Comparison of ENCODE assay signal across 24 mouse cellular contexts in the genomic region with DNA sequence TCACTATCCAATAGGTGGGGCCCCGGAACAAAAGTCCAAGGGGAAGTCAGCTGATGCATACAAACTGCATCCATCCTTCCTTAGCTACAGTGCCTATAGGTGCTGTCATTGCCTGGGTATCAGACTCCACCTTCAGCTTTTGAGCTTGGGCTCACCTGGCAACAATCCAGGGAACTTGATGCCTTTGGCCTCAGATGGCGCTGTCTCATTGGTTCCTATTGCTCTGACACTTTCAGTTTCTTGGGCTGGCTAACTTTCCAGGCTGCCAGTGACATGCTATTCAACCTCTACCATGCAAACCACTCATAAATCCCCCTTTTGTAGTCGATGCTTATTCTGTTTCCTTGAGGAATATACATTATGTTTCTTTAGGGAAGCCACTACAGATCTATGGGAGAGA. TPM values are rescaled to one million over a fixed set of nuclear protein-coding genes. Genes with fewer than 3 reads are reported as not detected.
DNase-seq lines count a peak whose midpoint lies in the region; ATAC-seq and TF ChIP-seq lines count a peak whose summit lies in the region.
"Had no signal": no experiment of that assay in that cellular context is flagged by ENCODE, and none has a peak within 500 bp of the region (broad histone marks: within the 10 kb centered on the region; RNA-seq: fewer than 3 reads in every experiment).

No protein-coding gene starts in this region.

- ATAC-seq in CD4-positive, CD25-positive, alpha-beta regulatory T cell, adult 4 months = no peak
- no peak for ATAC-seq in intestine, postnatal 0 days
- no peak for ATAC-seq in intestine, embryonic 16.5 days
- ATAC-seq in megakaryocyte progenitor cell, adult 5-6 weeks (replicated peaks; ENCODE audit: poor library complexity) = peak; percentile 74
- no peak for ATAC-seq in erythroid progenitor cell, adult 5-6 weeks (replicated peaks; ENCODE audit: low FRiP score, poor library complexity, severe bottlenecking)
- ATAC-seq: midbrain, embryonic 15.5 days had no signal

- H3K4me1 ChIP-seq in intestine, postnatal 0 days (replicated peaks; ENCODE audit: control insufficient read depth, insufficient read depth, low read length) = no peaks in the 10 kb centered on the region; the same call in 1 of the 2 replicates
- H3K4me1 ChIP-seq in intestine, embryonic 16.5 days (ENCODE audit: control insufficient read depth, insufficient read depth, low read length) = peaks cover 3% of the 10 kb centered on the region; the same call in 1 of the 2 replicates
- H3K4me1 ChIP-seq: limb, embryonic 15.5 days; liver, embryonic 15.5 days; midbrain, embryonic 15.5 days; neural tube, embryonic 12.5 days had no signal

- H3K36me3 ChIP-seq in intestine, postnatal 0 days (ENCODE audit: control insufficient read depth, insufficient read depth) = no peaks in the 10 kb centered on the region
- H3K36me3 ChIP-seq in intestine, embryonic 16.5 days (ENCODE audit: control insufficient read depth, insufficient read depth, low read length) = no peaks in the 10 kb centered on the region
- H3K36me3 ChIP-seq: limb, embryonic 15.5 days; liver, embryonic 15.5 days; midbrain, embryonic 15.5 days; neural tube, embryonic 12.5 days had no signal

- H3K27ac ChIP-seq in intestine, postnatal 0 days (ENCODE audit: low read depth, low read length) = no peak overlapping the region
- H3K27ac ChIP-seq in intestine, embryonic 16.5 days (ENCODE audit: low read length) = no peak overlapping the region
- H3K27ac ChIP-seq: gastrocnemius, adult 2 months; limb, embryonic 15.5 days; liver, embryonic 15.5 days; midbrain, embryonic 15.5 days; neural tube, embryonic 12.5 days had no signal

- H3K9ac ChIP-seq in intestine, postnatal 0 days (ENCODE audit: low read depth, low read length) = no peak overlapping the region
- H3K9ac ChIP-seq in intestine, embryonic 16.5 days (ENCODE audit: low read depth, low read length) = no peak overlapping the region
- H3K9ac ChIP-seq: limb, embryonic 15.5 days; liver, embryonic 15.5 days; midbrain, embryonic 15.5 days; neural tube, embryonic 12.5 days had no signal

- 59% methylated on average over 3 of the region's 3 CpGs for WGBS in intestine, postnatal 0 days
- 73% methylated on average over 3 of the region's 3 CpGs for WGBS in intestine, embryonic 16.5 days

- H3K9me3 ChIP-seq in intestine, postnatal 0 days (ENCODE audit: control insufficient read depth) = no peaks in the 10 kb centered on the region
- no peaks in the 10 kb centered on the region for H3K9me3 ChIP-seq in intestine, embryonic 16.5 days (ENCODE audit: control insufficient read depth, low read length)
- H3K9me3 ChIP-seq: limb, embryonic 15.5 days; liver, embryonic 15.5 days; megakaryocyte, embryonic 14.5 days; midbrain, embryonic 15.5 days; neural tube, embryonic 12.5 days had no signal

- TF ChIP-seq CTCF in intestine, postnatal 0 days (IDR thresholded peaks at IDR 0.05; ENCODE audit: low read depth) = peak; percentile 51

- DNase-seq in CD4-positive, CD25-positive, alpha-beta regulatory T cell, adult 2 months (ENCODE audit: low read depth, low spot score) = peak; percentile 13
- peak; percentile 32 for DNase-seq in A20 (ENCODE audit: low read depth, low spot score)
- DNase-seq in cerebellum, adult 11-12 months = no peak
- DNase-seq: adrenal gland, postnatal 10 days; cerebellum, adult 2 months; cerebellum, postnatal 36 days; gastrocnemius, adult 2 months; kidney, adult 9 months; kidney, postnatal 4 days; lung, postnatal 14 days; right cerebral cortex, postnatal 14 days had no signal

- H3K27me3 ChIP-seq in intestine, postnatal 0 days (replicated peaks; ENCODE audit: control insufficient read depth, insufficient read depth, low read length) = no peaks in the 10 kb centered on the region
- H3K27me3 ChIP-seq in intestine, embryonic 16.5 days (replicated peaks; ENCODE audit: control insufficient read depth, insufficient read depth, low read length) = no peaks in the 10 kb centered on the region
- H3K27me3 ChIP-seq: limb, embryonic 15.5 days; liver, embryonic 15.5 days; midbrain, embryonic 15.5 days; neural tube, embryonic 12.5 days had no signal

- no peak overlapping the region for H3K4me3 ChIP-seq in intestine, postnatal 0 days (ENCODE audit: low read depth, low read length)
- H3K4me3 ChIP-seq in intestine, embryonic 16.5 days (ENCODE audit: low read length) = no peak overlapping the region
- H3K4me3 ChIP-seq: gastrocnemius, adult 2 months; limb, embryonic 15.5 days; liver, embryonic 15.5 days; megakaryocyte, embryonic 14.5 days; midbrain, embryonic 15.5 days; neural tube, embryonic 12.5 days had no signal

- no peak overlapping the region for H3K4me2 ChIP-seq in intestine, postnatal 0 days (replicated peaks; ENCODE audit: low read depth)
- H3K4me2 ChIP-seq in intestine, embryonic 16.5 days (ENCODE audit: low read depth, low read length) = no peak overlapping the region
- H3K4me2 ChIP-seq: heart, embryonic 11.5 days; limb, embryonic 15.5 days; liver, embryonic 15.5 days; midbrain, embryonic 15.5 days; neural tube, embryonic 12.5 days had no signal

RNA-seq across cellular contexts. Expression of gene Gatm, which starts 24.8 kb away (rescaled TPM):
- polyA plus RNA-seq in CD4-positive, CD25-positive, alpha-beta regulatory T cell, adult 4 months (2017; shearing (Covaris generic)) = 1 to 10 TPM in 1 of 2 experiments, under 1 TPM in 1; 0.62 to 1.3 TPM
- polyA plus RNA-seq in intestine, postnatal 0 days (2015; fragmentation: Nextera tagmentation; extraction: Ambion mirVana) = 184 and 255 TPM in 2 replicates
- polyA plus RNA-seq in intestine, embryonic 16.5 days (2015; fragmentation: Nextera tagmentation; extraction: Ambion mirVana) = 22.3 and 22.8 TPM in 2 replicates
- 199 and 209 TPM in 2 replicates for total RNA-seq in megakaryocyte progenitor cell, adult 5-6 weeks (2015)
- 131 and 133 TPM in 2 replicates for total RNA-seq in megakaryocyte progenitor cell, adult 5-6 weeks (2017)
- 30.6 and 32.3 TPM in 2 replicates for total RNA-seq in erythroid progenitor cell, adult 5-6 weeks (2015; ENCODE audit: low replicate concordance)
- total RNA-seq in erythroid progenitor cell, adult 5-6 weeks (2017; ENCODE audit: low replicate concordance) = 19.6 and 21.6 TPM in 2 replicates

RNA-seq across cellular contexts. Expression of gene AA467197, which starts 50.5 kb away (rescaled TPM):
- not detected for polyA plus RNA-seq in CD4-positive, CD25-positive, alpha-beta regulatory T cell, adult 4 months (2017; shearing (Covaris generic))
- 31.7 and 38.4 TPM in 2 replicates for polyA plus RNA-seq in intestine, postnatal 0 days (2015; fragmentation: Nextera tagmentation; extraction: Ambion mirVana)
- polyA plus RNA-seq in intestine, embryonic 16.5 days (2015; fragmentation: Nextera tagmentation; extraction: Ambion mirVana) = 8.7 and 10.1 TPM in 2 replicates
- total RNA-seq in megakaryocyte progenitor cell, adult 5-6 weeks (2015) = 4.2 and 5.9 TPM in 2 replicates
- 5.4 and 7.4 TPM in 2 replicates for total RNA-seq in megakaryocyte progenitor cell, adult 5-6 weeks (2017)
- 12.6 and 13.4 TPM in 2 replicates for total RNA-seq in erythroid progenitor cell, adult 5-6 weeks (2015; ENCODE audit: low replicate concordance)
- total RNA-seq in erythroid progenitor cell, adult 5-6 weeks (2017; ENCODE audit: low replicate concordance) = 2.4 and 14.6 TPM in 2 replicates
- total RNA-seq: gastrocnemius, postnatal 4 days had no signal
- polyA plus RNA-seq: hindbrain, embryonic 11.5 days had no signal
